Mouse (Mus musculus): ENCODE measurements at regions not wholly inside any gene's neighbourhood (a gene's known extent, or its start where the extent isn't known, plus 50 kb on each side); places are given as distances from the start of the nearest gene placed in this dataset.

- TF ChIP-seq CTCF (IDR thresholded peaks at IDR 0.05; ENCODE audit: low read depth) (no peak), EP300 (IDR thresholded peaks at IDR 0.05; ENCODE audit: low read depth) (no peak)
Observed at GRCm38 (mm10) chr10:44747419-44747818, 219.1 kb upstream of the Prdm1 start.
